Mouse (Mus musculus) skeletal muscle tissue, adult 2 months (tissue): ENCODE measurements at regions not wholly inside any gene's neighbourhood (a gene's known extent, or its start where the extent isn't known, plus 50 kb on each side); places are given as distances from the start of the nearest gene placed in this dataset.
A peak's percentile ranks its signal among the peaks of the same experiment; 100 is the strongest.

Experiments
- DNase-seq: peaks from one replicate; pipeline ENCODE4 v3.0.0-alpha.2; 2012; ENCODE audit warnings: low read depth, low spot score

DNA sequence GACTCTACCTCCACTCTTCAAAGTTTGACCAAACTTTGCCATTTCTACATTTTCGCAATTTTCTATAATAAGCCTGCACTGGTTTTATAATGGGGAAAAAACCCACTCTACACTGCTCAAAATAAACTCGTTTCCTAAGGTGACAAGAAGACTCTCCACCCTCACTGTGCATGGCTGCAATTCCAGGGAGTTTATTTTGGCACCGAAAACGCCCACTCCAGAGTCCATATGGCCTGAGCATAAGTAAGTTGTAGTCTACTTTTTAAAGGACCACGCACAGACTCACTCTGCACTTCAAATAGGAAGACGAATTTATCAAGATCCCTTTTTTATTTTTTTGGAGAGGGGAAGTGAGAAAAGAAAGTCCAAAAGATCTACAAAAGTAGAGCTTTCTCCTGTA is 219.4 kb downstream of the Pdcd6ip start:
- no peak for DNase-seq

DNA sequence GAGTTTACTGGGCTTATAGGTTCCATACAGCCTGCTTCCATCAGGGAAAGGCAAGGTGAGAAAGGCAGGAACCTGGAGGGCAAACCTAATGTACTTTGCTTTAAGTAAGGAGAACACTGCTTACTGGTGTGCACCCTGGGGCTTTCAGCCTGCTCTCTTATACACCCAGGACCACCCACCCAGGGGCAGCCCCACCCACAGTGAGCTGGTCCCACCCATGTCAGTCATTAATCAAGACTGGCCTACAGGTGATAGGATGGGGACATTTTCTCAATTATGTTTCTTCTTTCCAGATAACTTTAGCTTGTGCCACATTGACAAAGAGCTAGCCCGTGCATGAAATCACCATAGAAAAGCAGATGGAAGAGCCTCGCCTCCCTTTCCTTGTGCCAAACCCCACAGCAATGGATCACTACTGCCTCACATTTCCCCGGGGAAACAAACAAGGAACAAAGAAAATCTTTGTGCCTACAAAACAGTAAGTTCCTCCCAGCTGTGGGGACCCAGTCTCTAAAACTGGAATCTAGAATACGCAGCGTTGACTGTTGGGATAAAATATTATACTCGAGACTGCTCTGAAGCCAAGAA is 221.5 kb downstream of the Pdcd6ip start:
- DNase-seq: no peak

DNA sequence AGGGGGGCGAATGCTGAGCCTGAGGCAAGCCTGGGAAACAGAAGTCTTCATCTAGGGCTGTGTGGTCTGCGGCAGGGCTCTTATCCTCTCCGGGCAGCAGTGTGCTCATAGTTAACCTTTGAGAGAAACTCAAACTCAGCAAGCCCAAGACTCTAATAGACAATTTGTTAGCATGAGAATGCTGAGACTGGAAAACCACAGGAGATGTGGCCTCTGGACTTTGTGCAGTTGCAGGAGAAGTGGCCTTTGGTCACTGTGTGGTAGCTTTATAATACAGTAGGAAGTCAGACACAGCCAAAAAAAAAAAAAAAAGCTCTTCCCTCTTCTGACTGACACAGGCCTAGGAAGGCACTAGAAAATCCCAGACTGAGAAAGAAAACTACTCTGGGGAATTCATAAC is 228.2 kb downstream of the Pdcd6ip start:
- DNase-seq: no peak

DNA sequence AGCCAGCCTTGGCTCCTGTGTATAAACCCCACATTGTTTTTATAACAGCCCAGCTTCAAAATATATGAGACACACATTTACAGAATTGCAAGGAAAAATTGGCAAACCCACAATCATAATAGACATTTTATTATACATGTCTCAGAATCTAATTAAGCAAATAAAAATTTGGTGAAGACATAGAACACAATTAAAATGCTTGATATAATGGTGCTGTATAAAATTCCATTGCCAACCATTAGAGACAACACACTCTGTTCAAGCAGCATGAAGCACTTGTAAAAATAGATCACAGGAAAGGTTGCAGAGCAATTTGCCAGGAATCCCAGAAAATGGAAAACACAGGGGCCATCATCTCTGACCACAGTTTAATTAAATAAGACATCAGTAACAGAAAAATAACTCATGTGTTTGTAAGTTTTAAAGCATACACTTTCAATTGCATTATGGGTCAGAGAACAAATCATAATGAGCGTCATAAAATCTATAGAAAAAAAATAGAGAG is 229.2 kb downstream of the Pdcd6ip start:
- DNase-seq: no peak

DNA sequence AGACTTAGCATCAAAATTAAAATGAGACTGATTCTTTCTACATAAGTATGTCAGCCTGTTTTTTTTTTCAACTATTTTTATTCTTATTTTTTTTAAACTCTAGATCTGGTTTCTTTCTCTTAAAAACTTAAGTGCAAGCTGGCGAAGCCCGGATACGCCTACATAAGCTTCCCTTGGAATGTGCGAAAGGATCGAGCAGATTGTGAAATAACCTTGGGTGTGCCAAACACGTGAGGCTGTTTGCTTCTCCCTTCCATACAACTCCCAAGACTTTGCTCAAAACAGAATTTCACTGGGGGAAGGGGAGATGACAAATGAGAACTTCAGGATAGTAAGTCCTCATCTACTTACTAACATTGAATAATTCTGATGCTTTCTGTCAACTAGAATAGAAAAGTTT is 236.3 kb downstream of the Pdcd6ip start:
- DNase-seq: peak; percentile 2

DNA sequence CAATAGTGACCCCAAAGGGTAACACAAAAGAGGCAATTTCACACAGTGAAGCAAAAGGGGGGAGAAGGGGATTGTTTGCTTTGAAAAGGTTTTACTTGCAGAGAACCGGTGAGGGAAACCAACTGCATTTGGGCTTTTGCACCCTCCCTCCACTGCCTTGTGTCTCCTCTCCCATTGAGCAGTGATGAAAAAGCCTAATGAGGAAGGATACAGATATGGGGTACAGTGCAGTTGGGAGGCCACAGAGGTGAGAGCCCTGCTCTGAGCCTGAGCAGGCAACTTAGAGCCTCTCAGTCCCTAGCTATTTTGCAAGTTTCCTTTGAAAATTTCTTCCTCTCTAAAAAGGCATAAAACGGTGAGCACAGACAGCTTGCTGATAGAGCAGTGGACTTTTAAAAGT is 245.2 kb downstream of the Pdcd6ip start:
- no peak for DNase-seq

DNA sequence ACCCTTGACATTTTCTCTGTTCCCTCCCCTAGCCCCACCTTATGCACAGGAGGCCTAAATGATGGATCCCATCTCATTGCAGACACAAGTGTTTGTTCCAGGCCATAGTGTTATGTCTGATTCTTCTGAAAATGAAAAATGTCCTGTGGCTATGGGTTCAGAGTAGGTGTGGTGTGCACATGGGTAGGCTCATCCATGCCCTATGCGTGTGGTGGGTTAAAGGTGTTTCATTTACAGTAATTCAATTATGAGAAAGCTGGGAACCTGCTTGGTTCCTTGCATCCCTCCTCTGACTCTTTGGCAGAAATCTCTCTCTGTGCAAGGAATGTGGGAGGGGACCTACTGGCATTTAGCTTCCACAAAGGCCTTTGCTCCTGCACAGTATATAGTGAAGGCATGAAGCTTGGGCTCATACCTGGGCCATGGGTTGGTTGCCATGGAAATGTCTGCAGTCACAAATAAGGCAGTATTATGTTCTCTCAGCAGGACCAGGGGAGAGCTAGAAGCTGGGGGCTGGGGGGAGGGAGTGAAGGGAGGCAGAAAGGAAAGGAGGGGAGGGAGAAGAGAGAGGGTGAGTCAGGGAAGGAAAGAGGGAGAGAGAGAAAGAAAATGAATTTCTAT is 245.7 kb downstream of the Pdcd6ip start:
- no peak for DNase-seq

DNA sequence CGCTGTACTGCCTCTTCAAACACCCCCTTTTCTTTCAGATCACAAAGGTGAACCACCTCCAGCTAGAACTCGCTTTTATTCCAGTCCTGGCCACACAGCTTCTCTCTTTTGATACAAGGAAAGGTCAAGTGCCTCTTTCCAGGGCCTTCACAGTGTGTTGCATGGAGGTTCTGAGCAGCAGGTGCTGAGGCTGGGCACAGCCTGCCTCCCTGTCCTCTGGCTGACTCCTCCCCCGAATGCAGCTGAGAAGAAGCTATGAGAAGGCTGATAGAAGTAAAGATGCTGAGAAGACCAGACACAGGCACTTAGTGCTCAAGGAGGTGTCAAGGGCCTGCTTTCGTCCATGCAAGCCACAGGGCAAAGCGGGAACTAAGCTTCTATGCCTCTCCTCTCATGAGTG is 248.2 kb downstream of the Pdcd6ip start:
- no peak for DNase-seq

DNA sequence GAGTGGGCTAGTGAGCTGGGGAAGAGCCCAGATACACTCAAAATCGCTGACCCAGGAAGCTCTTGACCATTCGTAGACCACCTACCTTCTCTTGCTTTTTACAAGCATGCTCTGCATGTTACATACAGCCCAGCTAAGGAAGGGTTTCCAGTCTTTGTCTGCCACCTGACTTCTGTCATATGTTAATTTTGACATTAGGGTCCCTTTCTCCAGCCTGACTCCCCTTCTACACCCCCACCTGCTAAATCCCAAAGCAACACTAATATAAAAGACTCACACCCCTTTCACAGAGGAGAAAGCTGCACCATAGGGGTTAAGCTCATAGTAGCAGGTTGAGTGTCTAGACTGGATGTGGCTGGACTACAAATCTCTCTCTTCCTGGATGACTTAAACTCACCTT is 248.8 kb downstream of the Pdcd6ip start:
- DNase-seq: no peak

DNA sequence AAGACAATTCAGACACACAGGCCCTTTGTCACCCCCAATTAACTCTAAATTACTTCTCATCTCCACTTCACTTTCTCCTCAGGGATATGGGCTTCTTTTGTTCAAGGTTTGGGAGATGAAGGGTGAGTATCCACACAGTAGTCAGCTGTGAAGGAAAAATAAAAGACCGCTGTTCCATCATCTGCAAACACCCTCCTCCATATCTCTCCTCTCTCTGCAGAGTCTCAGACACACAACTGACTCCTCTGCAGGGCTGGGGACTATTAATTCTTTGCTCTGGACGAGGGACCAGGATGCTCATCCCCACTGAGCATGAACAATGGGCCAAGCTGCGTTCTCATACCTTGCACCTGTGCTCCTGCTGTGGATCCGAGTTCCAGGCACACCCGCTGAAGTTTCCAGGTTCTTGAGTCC is 249.3 kb downstream of the Pdcd6ip start:
- no peak for DNase-seq

DNA sequence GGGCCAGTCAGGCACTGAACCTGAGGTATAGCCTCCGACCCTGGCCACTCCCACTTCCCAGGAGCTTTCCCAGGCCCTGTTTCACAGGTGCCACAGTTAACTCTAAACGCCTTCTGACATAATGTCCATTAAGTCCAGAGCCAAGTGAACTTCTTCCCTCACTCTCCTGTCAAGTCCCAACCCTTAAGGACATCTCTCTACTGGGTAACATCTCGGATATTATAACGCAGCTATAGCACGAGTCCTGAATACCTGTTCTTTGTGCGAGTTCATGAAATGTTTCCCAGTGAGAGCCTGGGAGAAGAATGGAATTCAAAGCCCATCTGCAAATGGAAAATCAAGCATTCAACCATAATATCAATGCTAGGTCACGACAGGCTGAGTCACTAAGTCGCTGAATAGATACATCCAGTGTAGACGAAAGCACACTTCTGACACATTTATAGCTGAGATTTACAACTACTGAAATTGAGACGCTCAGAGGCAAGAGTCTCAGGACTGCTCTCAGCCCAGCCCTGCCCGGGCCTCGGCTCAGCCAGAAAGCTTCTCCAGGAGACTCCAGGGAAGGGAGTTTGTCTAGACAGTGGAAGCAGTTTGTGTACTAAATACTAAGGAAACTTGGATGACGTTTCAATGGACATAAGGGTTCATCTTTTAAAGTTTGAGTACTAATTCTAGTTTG is 250.7 kb downstream of the Pdcd6ip start:
- DNase-seq: peak; percentile 5

DNA sequence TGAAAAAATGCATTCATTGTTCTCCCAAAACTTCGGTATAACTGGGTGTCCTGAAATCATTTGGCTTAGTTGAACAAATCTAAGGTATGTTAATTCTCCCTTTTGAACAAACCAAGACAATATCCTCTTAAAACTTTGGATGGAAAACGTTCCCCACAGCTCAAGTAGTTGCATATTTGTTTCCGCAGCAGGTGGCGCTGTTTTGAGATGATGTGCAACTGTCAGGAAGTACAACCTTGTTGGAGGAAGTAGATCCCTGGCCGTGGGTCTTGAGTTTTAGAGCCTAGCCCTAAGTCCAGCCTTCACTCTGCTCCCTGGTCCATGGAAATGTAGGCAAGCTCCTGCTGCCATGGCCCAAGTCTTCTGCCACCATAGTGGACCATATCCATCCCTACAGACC is 252.5 kb downstream of the Pdcd6ip start:
- DNase-seq: no peak

DNA sequence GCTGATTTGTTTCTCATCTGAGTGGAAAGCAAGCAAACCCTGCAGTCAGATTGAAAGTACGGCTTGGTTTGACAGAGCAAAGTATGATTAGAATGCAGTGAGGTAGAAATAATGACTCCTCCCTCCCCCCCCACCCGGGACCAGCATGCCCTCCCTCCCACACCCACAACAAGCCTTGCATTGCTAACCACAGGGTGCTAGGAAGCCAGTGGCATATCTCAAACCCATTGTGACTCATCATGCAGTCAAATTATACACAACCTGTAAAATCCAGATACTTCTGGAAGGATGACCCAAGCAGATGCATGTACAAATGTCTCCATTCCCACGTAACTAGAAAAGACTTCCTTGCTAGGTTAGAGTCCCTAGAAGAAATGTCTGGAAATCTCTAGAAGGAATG is 254.8 kb downstream of the Pdcd6ip start:
- DNase-seq: no peak

DNA sequence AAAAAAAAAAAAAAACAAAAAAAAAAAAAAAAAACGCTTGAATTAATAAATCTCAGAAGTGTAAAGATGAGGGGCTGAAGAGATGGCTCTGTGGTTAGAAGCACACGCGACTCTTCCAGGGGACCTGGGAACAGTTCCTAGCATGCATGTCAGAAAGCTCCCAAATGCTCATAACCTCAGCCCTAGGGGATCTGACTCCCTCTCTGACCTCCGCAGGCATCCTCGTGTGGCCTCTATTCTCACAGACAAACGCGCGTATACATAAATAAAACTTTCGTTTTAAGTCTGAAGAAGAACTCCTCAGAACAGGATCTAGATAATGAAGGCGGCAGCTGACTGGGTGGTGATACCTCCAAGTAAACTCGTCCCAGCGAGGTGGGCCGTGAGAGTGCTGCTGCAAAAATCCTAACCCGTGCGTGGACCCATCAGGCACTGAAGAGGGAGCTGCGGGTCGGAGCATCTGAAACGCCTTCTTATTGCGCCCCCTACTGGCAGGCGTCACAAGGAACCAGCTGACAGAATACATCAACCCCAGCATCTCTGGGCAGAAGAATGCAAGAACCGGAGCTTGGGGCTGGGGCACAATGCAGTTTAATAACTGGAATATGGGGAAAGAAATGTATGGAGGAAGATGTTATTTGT is 266.2 kb downstream of the Pdcd6ip start:
- peak; percentile 39 for DNase-seq

DNA sequence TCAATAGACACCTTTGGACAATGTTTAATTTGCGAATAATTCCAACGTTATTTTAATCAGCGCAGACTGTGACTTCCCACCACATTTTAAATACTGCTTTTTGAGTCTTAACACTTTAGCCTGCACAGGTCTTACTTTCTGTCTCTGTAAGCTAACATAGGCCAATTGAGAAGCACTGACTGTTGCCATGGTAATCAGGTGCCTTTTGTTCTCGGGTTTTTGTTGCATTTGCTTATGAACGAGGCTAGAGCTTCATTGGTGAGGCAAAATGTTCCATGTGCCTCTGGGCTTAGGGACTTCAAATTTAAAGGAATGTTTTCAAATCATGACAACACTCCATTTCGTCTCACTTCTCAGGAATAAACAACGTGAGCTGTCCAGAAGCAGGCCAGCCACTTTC is 269.7 kb downstream of the Pdcd6ip start:
- no peak for DNase-seq

DNA sequence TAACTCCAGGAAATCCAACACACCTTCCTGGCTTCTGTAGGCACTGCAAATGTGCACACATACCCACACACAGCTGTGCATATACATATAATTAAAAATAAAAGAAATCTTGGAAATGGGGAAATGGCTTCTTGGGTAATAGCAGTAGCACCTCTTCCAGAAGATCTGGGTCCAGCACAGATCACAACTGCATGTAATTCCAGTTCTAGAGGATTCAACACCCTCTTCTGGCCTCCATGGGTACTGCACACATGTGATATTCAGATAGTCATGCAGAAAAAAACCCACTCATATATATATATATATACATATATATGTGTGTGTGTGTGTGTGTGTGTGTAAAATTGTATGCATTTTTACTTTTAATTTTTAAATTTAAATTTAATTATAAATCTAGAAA is 272.1 kb downstream of the Pdcd6ip start:
- DNase-seq: no peak

DNA sequence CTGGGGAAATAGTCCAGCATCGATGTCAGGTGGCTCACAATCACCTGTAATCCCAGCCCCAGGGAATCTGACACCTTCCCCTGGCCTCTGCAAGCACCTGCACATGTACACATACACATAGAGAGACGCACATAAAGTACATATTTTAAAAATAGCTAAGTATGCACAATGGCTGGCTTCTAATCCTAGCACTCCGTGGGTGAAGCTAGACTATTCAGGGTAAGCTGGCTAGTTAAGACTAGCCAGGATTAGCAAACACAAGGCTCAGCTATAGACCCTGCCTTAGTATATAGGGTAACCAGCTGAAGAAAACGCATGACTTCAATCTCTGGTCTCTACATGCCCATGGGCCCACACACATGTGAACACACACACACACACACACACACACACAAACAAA is 274.6 kb downstream of the Pdcd6ip start:
- no peak for DNase-seq

DNA sequence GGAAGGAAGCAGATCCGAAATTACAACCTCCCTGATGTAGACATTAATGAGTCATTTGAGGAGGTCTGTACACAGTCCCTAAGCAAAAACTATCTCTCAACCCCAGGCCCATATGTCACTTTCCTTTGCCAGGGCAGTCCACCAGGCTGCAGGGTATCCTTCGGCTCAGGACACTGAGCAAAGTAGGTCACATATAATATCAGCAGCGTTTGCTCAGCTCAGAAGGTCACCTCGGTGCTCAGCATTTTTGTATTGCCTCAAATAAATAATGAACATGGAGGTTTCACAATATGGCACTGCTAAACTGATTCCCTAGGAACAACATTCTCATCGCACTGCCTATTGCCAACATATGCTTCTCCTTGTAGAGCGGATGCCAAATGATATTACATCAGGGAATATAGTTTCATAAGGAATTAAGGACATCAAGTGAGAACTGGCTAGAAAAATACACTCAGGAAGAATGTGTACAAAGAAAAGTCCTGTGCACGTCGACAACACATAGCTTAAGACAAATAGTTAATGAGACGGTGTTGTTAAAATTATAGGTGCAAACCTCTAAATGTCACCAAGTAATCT is 275.4 kb downstream of the Pdcd6ip start:
- DNase-seq: no peak

DNA sequence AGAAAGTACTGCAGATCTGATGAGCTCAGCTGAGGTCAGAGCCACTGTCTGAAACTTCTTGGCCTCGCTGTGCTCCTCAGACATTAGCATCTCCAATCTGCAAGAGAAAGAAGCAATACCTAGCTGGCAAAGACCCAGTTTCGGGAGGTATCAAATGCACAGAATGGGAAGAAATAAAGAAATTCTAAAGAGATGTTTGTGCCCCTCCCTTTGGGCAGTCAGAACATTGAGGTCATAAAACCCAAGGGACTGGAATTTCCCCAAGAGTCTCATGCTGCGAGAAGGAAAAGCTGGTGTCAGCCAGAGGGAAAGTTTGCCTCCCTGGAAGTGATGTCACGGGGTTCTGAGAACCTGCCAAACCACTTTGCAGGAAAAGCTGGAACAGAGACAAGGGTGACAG is 277.6 kb downstream of the Pdcd6ip start:
- DNase-seq: no peak

DNA sequence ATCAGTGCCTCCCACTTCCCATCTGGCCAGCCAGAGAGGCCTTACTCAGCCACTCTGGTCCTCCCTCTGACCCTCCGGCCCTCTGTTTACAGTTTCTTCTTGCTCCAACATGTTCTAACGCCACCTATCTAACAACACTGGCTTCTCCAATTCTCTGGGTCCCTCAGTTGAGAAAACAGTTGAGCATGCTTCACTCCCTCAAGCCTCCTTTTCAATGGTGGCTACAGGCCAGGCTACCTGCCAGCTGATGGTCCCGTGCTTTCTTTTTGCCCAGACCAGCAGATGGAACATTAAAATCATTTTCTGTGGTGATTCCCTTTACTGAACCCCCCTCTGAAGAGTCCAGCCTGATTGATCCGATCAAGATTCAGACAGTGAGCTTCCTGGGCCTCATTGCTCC is 280.8 kb downstream of the Pdcd6ip start:
- no peak for DNase-seq

DNA sequence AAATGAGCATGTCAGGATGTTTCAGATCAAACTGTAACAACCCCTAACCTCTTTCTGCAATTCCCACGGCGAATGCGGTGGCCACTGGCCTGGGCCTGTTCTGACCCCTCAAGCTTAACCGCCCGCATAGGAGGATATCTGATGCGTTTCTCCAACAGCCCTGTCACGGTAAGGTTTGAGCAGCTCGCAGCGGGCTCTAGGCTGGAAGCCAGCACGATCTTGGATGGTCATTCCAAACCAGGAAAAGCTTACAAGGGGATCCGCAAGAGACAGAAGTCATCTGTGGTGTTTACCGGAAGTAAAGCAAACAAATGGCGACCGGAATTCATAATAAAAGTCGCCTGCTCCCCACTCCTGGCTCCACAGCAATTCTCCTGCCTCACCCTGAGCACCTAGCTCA is 281.7 kb downstream of the Pdcd6ip start:
- DNase-seq: no peak

DNA sequence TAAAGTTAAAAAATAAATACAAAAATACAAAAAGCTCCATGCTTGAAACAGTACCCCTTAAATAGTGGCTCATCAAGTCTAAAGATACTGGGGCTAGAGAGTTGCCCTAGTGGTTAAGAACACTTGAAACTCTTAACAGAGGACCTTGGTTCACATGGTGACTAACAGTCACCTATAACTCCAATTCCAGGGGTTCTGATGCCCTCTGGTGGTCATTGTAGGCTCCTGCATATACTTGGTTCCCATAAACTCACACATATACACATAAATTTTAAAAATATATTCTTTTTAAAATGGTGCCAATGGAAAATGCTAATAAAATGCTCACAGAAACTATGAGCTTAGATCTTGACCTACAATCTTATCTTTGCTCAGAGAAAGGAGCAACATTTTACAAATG is 286.4 kb downstream of the Pdcd6ip start:
- no peak for DNase-seq
